Mouse (Mus musculus): ENCODE data around the gene 2010111I01Rik. TPM values are rescaled to one million over a fixed set of nuclear protein-coding genes. Genes with fewer than 3 reads are reported as not detected.
A peak's percentile ranks its signal among the peaks of the same experiment; 100 is the strongest.

The 2010111I01Rik gene
- polyA plus RNA-seq, 1 experiment from 2014 or later: 93.5 TPM

DNA sequence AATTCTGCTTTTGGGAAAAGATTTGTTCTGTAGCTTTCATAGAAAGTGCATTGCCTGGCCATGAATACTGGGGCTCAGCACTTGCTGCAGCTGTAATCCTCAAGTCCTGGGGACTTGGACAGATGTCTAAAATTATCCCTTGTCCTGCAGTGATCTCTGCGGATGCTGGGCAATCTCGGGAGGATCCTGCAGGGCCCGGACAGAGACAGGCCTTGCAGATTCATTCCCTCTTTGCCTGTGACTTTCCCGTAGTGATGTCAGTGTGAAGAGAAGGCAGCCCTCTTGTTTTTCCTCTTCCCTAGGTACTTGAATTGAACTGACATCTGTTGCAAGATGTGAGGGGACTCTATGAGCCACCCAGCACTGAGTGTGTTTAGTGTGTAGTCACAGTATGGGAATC lies 295.4 kb downstream of the 2010111I01Rik start:
- Histone ChIP-seq H3K27me3 (replicated peaks) (no peaks in the 10 kb centered on the region), H3K9ac (no peak overlapping the region), H3K27ac (no peak overlapping the region), H3K36me3 (peaks cover 3% of the 10 kb centered on the region; the same call in 1 of the 2 replicates), H3K4me1 (replicated peaks) (peaks cover 49% of the 10 kb centered on the region), H3K4me2 (replicated peaks) (no peak overlapping the region), H3K9me3 (no peaks in the 10 kb centered on the region), H3K4me3 (replicated peaks) (no peak overlapping the region)
- WGBS: 53% methylated on average over 4 of the region's 4 CpGs
- ATAC-seq: no peak

DNA sequence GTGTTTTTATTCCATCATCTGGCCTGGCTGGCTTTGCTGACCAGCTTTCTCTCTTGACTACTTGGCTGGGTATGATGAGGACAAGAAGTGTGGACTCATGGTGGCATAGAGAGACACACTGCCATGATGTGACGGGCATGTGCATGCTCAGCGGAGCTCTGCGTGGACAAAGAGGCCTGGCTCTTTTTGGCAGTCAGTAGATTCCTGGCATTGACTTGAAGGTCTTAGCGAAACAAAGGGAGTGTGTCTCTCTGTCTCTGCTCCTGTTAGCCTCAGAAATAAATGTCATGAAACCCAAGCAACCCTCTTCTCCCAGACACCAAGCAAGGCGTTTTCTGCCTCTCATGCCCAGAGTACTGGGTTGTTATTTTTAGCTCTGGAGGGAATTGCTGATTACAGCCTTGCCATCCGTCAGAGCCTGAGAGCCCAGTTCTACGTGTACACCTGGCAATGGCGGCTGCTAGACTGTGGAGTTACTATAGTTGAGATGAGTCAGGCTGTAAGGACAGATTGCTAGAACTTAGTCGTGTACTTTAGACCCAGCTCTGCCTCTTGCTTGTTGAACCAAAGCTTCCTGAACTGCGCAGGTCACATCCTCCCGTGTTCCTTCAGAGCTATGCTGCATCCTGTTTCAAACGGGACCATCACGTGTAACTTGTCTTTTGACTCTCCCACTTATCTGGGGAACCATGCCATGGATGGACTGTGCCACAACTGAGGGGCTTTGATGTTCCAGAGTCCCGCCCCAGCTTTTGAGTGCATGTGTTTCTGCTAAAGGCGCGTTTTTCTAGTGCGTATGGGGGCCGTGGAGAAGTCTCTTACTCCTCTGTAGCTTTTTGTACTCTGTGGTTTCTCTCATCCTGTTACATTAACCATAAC lies 296.3 kb downstream of the 2010111I01Rik start:
- peaks cover 44% of the 10 kb centered on the region for H3K4me1 ChIP-seq (replicated peaks)
- H3K9ac ChIP-seq: no peak overlapping the region
- peak; percentile 74 for ATAC-seq
- WGBS: 58% methylated on average over 18 of the region's 18 CpGs
- no peaks in the 10 kb centered on the region for H3K27me3 ChIP-seq (replicated peaks)
- H3K4me3 ChIP-seq (replicated peaks): no peak overlapping the region
- H3K36me3 ChIP-seq: peaks cover 3% of the 10 kb centered on the region; the same call in 1 of the 2 replicates
- peak overlapping the region; percentile 52 for H3K27ac ChIP-seq
- no peak overlapping the region for H3K4me2 ChIP-seq (replicated peaks)
- no peaks in the 10 kb centered on the region for H3K9me3 ChIP-seq

DNA sequence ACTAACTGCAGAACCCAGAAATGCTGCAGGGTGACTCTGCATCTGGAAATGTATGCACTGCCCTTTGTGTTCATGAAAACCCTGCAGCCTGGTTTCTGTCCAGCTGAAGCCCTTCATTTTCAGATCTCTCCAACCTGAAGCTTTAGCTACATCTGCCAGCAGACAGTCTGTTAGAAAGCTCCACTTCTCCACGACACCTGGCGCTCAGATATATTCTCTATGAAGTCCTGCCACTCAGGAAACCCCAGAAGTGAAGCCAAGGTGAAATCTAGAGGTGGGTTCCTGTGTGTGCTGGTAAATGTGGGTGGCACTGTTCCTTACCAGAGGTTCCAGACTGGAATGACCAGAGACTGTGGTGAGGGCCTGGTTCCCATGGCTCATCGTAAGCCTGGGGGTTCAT lies 297.0 kb downstream of the 2010111I01Rik start:
- no peak overlapping the region for H3K27ac ChIP-seq
- ATAC-seq: no peak
- WGBS: 94% methylated on average over 3 of the region's 3 CpGs
- peaks cover 3% of the 10 kb centered on the region; the same call in 1 of the 2 replicates for H3K36me3 ChIP-seq
- H3K4me2 ChIP-seq (replicated peaks): no peak overlapping the region
- H3K9ac ChIP-seq: no peak overlapping the region
- no peaks in the 10 kb centered on the region for H3K27me3 ChIP-seq (replicated peaks)
- no peaks in the 10 kb centered on the region for H3K9me3 ChIP-seq
- no peak overlapping the region for H3K4me3 ChIP-seq (replicated peaks)
- H3K4me1 ChIP-seq (replicated peaks): peaks cover 43% of the 10 kb centered on the region

DNA sequence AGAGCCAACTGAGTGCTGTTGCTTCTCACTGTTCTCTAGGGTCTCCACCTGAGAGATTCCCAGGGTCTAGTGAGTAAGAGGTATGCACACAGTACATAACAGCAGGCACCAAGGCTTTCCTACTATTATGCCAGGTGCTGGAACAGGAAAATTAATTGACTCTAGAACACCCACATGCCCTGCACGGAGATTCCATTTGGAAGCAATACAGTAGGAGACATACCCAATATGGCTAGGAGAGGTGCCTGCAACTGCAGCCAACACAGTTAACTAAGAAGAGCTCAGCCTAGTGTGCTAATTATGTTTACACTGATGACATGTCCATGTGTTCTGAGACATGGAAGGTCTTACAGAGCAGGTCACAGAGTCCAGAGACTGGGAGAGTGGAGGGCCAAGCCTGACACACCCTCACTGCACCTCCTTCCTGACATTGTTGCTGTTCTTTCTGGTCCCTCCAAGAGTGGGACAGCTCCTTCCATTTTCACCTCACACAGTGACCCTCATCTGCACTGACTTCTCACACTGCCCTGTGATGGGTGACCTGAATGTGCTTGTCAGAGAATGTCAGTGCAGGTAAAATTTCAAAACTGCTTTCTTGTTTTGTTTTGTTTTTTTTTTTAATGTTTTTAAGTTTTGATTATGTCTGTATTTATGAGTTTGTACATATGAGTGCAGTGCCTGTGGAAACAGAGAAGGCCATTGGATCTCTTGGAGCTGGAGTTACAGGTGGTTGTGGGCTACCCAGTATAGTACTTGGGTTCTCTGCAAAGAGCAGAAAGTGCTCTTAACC lies 297.7 kb downstream of the 2010111I01Rik start:
- H3K4me1 ChIP-seq (replicated peaks): peaks cover 47% of the 10 kb centered on the region
- H3K4me3 ChIP-seq (replicated peaks): no peak overlapping the region
- H3K4me2 ChIP-seq (replicated peaks): no peak overlapping the region
- no peaks in the 10 kb centered on the region for H3K27me3 ChIP-seq (replicated peaks)
- H3K36me3 ChIP-seq: peaks cover 3% of the 10 kb centered on the region; the same call in 1 of the 2 replicates
- H3K27ac ChIP-seq: no peak overlapping the region
- WGBS: 71% methylated on average over 1 of the region's 1 CpGs
- H3K9ac ChIP-seq: no peak overlapping the region
- H3K9me3 ChIP-seq: no peaks in the 10 kb centered on the region
- no peak for ATAC-seq

DNA sequence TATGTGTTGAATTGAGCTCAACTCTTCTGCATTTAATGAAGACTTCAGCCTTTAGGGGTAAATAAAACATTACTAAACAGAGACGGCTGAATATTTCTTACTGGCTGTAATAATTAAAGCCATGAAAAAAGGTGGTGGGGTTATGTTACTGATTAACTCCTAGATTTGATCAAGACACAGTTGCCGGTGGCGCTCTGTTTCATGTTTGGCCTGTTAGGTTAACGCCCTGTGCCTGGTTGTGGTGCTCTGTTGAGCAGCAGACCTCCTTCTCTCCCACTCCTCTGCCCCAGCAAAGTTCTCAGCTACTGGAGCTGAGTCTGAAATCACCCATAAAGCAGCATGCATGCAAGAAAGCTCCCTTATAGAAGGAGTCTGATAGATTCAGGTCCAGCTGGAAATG lies 303.7 kb downstream of the 2010111I01Rik start:
- Histone ChIP-seq H3K36me3 (no peaks in the 10 kb centered on the region), H3K27ac (peak overlapping the region; percentile 87), H3K27me3 (replicated peaks) (no peaks in the 10 kb centered on the region), H3K4me3 (replicated peaks) (no peak overlapping the region), H3K4me2 (replicated peaks) (peak overlapping the region; percentile 47), H3K4me1 (replicated peaks) (peaks cover 36% of the 10 kb centered on the region), H3K9ac (no peak overlapping the region), H3K9me3 (no peaks in the 10 kb centered on the region)
- WGBS: 58% methylated on average over 4 of the region's 4 CpGs
- peak; percentile 50; the same call in 1 of the 2 replicates for ATAC-seq

DNA sequence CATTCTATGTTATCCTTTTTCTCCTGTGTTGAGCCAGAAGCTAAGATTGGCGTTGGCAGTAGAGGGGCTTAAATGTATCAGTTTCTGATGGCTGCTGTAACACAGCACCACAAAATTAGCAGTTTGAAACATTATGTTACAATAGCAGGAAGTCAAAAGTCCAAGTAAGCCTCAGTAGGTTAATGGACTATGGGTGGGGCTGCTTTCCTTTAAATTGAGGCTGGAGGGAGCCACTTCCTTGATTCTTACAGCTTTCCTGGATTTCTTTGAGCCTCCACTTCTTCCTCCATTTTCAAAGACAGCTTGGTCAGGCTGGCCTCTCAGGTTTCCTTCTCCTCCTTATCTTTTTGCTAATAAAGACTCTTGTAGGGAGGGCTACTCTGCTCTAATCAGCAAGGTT lies 304.1 kb downstream of the 2010111I01Rik start:
- peak overlapping the region; percentile 47 for H3K4me2 ChIP-seq (replicated peaks)
- no peak overlapping the region for H3K9ac ChIP-seq
- H3K4me3 ChIP-seq (replicated peaks): no peak overlapping the region
- no peaks in the 10 kb centered on the region for H3K27me3 ChIP-seq (replicated peaks)
- H3K27ac ChIP-seq: peak overlapping the region; percentile 87
- WGBS: 77% methylated on average over 1 of the region's 1 CpGs
- ATAC-seq: peak; percentile 56
- H3K36me3 ChIP-seq: no peaks in the 10 kb centered on the region
- no peaks in the 10 kb centered on the region for H3K9me3 ChIP-seq
- H3K4me1 ChIP-seq (replicated peaks): peaks cover 36% of the 10 kb centered on the region

DNA sequence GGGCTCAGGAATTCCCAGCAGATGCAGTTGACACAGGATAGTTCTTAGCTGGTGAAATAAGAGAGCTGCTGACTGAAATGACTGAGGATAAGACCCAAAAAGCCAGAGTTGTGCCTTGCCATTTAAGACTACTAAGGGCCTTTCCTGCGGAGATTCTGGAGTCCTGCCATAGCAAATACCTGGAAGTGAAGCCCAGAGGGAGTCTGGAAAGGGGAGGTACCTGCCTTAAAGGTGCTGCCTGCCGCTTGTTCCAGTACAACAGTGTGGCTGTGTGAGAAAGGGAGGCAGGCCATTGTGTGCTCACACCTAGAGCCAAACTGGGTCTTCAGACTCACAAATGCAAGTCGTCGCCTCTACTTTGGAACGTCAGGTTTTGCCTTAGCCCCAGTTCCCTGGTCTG lies 305.5 kb downstream of the 2010111I01Rik start:
- Histone ChIP-seq H3K4me2 (replicated peaks) (peak overlapping the region; percentile 41), H3K4me1 (replicated peaks) (peaks cover 36% of the 10 kb centered on the region), H3K27me3 (replicated peaks) (no peaks in the 10 kb centered on the region), H3K4me3 (replicated peaks) (no peak overlapping the region), H3K36me3 (no peaks in the 10 kb centered on the region), H3K9ac (no peak overlapping the region), H3K27ac (peak overlapping the region; percentile 20; the same call in 1 of the 2 replicates), H3K9me3 (no peaks in the 10 kb centered on the region)
- 55% methylated on average over 5 of the region's 5 CpGs for WGBS
- ATAC-seq: no peak

DNA sequence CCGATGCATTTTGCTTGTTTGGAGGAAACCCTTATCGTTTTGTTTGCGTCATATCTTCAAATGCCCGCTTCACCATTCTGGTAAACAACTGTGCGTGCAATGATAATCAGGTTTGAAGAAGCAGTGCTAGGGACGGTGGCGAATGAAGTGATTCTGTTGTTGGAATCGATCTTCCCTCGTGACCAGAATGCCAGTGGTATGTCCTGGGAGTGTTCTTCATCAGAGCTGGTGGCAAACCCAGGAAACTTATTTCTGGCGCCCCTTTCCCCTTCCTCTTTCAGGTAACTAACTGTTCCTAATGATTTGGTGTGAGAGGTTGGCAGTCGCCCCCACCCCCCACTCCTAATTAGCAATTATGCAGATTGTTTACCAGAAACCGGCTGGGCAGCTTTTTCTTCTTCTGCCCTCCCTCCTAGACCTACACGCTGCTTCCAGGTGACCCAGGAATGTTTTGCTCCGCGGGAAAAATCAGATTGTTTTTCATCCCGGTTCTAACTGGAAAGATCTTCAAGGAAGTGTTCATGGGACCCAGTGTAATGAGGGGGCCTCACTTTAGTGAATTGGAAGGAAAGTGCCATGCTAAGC lies 307.4 kb downstream of the 2010111I01Rik start:
- Histone ChIP-seq H3K36me3 (no peaks in the 10 kb centered on the region), H3K9ac (peak overlapping the region; percentile 48), H3K9me3 (no peaks in the 10 kb centered on the region), H3K4me2 (replicated peaks) (peak overlapping the region; percentile 57), H3K4me1 (replicated peaks) (peaks cover 28% of the 10 kb centered on the region), H3K27me3 (replicated peaks) (no peaks in the 10 kb centered on the region), H3K4me3 (replicated peaks) (peak overlapping the region; percentile 41), H3K27ac (peak overlapping the region; percentile 86)
- no peak; the same call in 1 of the 2 replicates for ATAC-seq
- WGBS: 16% methylated on average over 16 of the region's 16 CpGs

DNA sequence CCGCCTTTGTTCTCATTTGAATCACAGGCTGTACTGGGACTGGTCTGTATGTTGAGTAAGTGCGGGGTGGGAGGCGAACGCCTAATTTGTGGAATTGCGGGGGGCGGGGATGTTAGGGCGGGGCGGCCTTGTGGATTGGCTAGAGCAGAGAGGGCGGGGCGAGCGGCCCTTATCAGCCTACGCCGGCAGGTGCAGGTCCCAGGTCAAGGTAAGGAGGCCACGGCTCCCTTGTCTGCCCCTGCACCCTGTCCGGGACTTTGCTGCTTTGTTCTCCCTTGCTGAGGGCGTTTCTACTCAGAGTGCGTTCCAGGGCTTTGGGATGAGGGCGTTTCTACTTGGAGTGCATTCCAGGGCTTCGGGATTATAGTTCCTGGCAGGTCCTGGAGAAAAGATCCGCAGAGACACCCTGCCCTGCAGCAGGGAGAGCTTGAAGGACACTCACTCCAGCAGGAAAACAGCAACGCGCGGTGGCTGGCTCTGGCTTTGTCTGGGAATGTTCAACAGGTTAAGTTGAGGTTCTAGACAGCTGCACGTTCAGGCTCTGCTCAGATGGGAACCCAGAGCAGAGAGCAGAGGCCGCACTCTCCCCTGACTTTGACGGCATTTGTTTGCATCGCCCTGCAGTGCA lies 308.0 kb downstream of the 2010111I01Rik start:
- no peaks in the 10 kb centered on the region for H3K36me3 ChIP-seq
- peaks cover 28% of the 10 kb centered on the region for H3K4me1 ChIP-seq (replicated peaks)
- H3K9ac ChIP-seq: peak overlapping the region; percentile 48

DNA sequence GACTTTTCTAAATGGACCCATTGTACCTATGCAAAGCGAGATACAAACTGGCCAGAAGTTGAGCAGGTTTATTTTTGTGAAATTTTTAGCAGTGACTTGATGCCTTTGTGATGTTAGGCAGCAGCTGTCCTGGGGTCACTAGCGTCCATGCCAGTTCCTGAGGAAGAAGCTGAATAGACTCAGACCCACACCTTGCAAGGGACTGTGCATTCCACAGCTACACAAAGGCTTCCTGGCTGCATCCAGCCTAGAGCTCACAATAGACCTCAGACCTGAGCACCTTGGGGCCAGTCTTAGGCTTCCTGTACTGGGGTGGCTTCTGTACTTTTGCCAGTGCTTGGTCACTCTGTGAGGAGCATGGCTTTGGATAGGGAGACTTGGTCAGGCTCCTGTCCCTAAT lies 309.2 kb downstream of the 2010111I01Rik start:
- peak overlapping the region; percentile 50 for H3K9ac ChIP-seq
- H3K4me2 ChIP-seq (replicated peaks): peak overlapping the region; percentile 54
- H3K9me3 ChIP-seq: no peaks in the 10 kb centered on the region
- no peaks in the 10 kb centered on the region for H3K36me3 ChIP-seq
- H3K27me3 ChIP-seq (replicated peaks): no peaks in the 10 kb centered on the region
- H3K27ac ChIP-seq: peak overlapping the region; percentile 36; the same call in 1 of the 2 replicates
- peaks cover 36% of the 10 kb centered on the region for H3K4me1 ChIP-seq (replicated peaks)
- 50% methylated on average over 2 of the region's 2 CpGs for WGBS
- ATAC-seq: no peak
- peak overlapping the region; percentile 41 for H3K4me3 ChIP-seq (replicated peaks)

More for the DNA sequence above, 308.0 kb downstream of the 2010111I01Rik start:
- Histone ChIP-seq H3K4me3 (replicated peaks) (peak overlapping the region; percentile 41), H3K27me3 (replicated peaks) (no peaks in the 10 kb centered on the region), H3K27ac (peak overlapping the region; percentile 86), H3K4me2 (replicated peaks) (peak overlapping the region; percentile 57), H3K9me3 (no peaks in the 10 kb centered on the region)
- 8% methylated on average over 27 of the region's 27 CpGs for WGBS
- ATAC-seq: peak; percentile 96

DNA sequence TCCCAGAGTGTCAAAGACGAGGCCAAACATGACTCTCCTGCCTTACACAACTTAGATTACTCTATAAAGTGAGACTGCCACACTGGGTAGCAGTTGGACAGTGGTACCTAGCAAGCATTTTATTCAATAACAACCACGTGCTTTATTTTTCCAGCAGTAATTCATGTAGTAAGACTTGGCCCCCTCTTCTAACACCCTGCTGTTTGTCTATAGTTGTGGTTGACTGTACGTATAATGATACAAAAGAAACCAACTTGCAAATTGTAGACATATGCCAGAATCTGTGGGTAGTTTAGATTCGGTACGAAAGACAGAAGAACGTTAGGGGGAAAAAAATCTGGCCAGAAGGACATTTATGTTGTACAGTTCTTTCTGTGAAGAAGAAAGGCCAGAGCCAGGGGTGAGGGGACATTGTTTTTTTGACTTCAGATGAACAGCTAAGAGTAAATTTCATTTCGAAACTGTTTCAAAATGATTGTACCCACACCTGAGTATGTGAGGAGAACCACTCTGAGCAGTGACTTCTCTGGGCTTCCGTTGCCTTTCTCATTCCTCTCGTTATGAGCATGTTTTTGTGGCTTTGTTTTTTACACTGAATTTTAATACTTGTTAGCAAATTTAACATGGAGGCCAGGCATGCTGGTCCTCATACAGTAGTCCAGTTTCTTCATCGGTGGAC lies 309.9 kb downstream of the 2010111I01Rik start:
- peaks cover 39% of the 10 kb centered on the region for H3K4me1 ChIP-seq (replicated peaks)
- ATAC-seq: no peak
- 55% methylated on average over 10 of the region's 10 CpGs for WGBS

More for the DNA sequence above, 309.9 kb downstream of the 2010111I01Rik start:
- peak overlapping the region; percentile 50 for H3K9ac ChIP-seq
- H3K27me3 ChIP-seq (replicated peaks): no peaks in the 10 kb centered on the region
- H3K4me3 ChIP-seq (replicated peaks): peak overlapping the region; percentile 41
- H3K27ac ChIP-seq: no peak overlapping the region; the same call in 1 of the 2 replicates
- no peaks in the 10 kb centered on the region for H3K9me3 ChIP-seq
- no peaks in the 10 kb centered on the region for H3K36me3 ChIP-seq
- H3K4me2 ChIP-seq (replicated peaks): peak overlapping the region; percentile 54
